Mouse (Mus musculus): ENCODE measurements around the gene Hyal1. TPM values are rescaled to one million over a fixed set of nuclear protein-coding genes. Genes with fewer than 3 reads are reported as not detected.

The Hyal1 gene
- polyA plus RNA-seq, 1 experiment, result 5.6 TPM

GRCm38 (mm10) chr9:107586974-107587832 lies 10.5 kb downstream of the Hyal1 start, which contains the start of gene Ifrd2:
Gene Ifrd2, plus strand, starts transcription at chr9:107587642.
- no peak for TF ChIP-seq CTCF (IDR thresholded peaks at IDR 0.05; ENCODE audit: borderline replicate concordance, extremely low read depth, insufficient read depth, insufficient read length)
- TF ChIP-seq POLR2A (IDR thresholded peaks at IDR 0.05; ENCODE audit: borderline replicate concordance, extremely low read depth, insufficient read depth, insufficient read length, poor library complexity, severe bottlenecking), result peak; percentile 59; the same call in 1 of the 2 replicates
- peak; percentile 100 for DNase-seq (ENCODE audit: low read depth)

GRCm38 (mm10) chr9:107587833-107588639 lies 11.3 kb downstream of the Hyal1 start:
- peak; percentile 56 for DNase-seq (ENCODE audit: low read depth)
- TF ChIP-seq POLR2A (IDR thresholded peaks at IDR 0.05; ENCODE audit: borderline replicate concordance, extremely low read depth, insufficient read depth, insufficient read length, poor library complexity, severe bottlenecking) (no peak), CTCF (IDR thresholded peaks at IDR 0.05; ENCODE audit: borderline replicate concordance, extremely low read depth, insufficient read depth, insufficient read length) (no peak)

GRCm38 (mm10) chr9:107590058-107590772 lies 13.5 kb downstream of the Hyal1 start:
- DNase-seq (ENCODE audit: low read depth), result no peak
- TF ChIP-seq CTCF (IDR thresholded peaks at IDR 0.05; ENCODE audit: borderline replicate concordance, extremely low read depth, insufficient read depth, insufficient read length) (no peak), POLR2A (IDR thresholded peaks at IDR 0.05; ENCODE audit: borderline replicate concordance, extremely low read depth, insufficient read depth, insufficient read length, poor library complexity, severe bottlenecking) (no peak)

GRCm38 (mm10) chr9:107590773-107591060 lies 14.0 kb downstream of the Hyal1 start:
- TF ChIP-seq CTCF (IDR thresholded peaks at IDR 0.05; ENCODE audit: borderline replicate concordance, extremely low read depth, insufficient read depth, insufficient read length) (no peak), POLR2A (IDR thresholded peaks at IDR 0.05; ENCODE audit: borderline replicate concordance, extremely low read depth, insufficient read depth, insufficient read length, poor library complexity, severe bottlenecking) (no peak)
- DNase-seq (ENCODE audit: low read depth), result no peak

GRCm38 (mm10) chr9:107593101-107593976 lies 16.6 kb downstream of the Hyal1 start:
- DNase-seq (ENCODE audit: low read depth), result peak; percentile 56
- TF ChIP-seq CTCF (IDR thresholded peaks at IDR 0.05; ENCODE audit: borderline replicate concordance, extremely low read depth, insufficient read depth, insufficient read length) (no peak), POLR2A (IDR thresholded peaks at IDR 0.05; ENCODE audit: borderline replicate concordance, extremely low read depth, insufficient read depth, insufficient read length, poor library complexity, severe bottlenecking) (no peak)

GRCm38 (mm10) chr9:107594281-107595062 lies 17.7 kb downstream of the Hyal1 start:
- DNase-seq (ENCODE audit: low read depth), result no peak
- no peak for TF ChIP-seq POLR2A (IDR thresholded peaks at IDR 0.05; ENCODE audit: borderline replicate concordance, extremely low read depth, insufficient read depth, insufficient read length, poor library complexity, severe bottlenecking)
- no peak for TF ChIP-seq CTCF (IDR thresholded peaks at IDR 0.05; ENCODE audit: borderline replicate concordance, extremely low read depth, insufficient read depth, insufficient read length)

- no peak for TF ChIP-seq CTCF (IDR thresholded peaks at IDR 0.05; ENCODE audit: borderline replicate concordance, extremely low read depth, insufficient read depth, insufficient read length)
- no peak for TF ChIP-seq POLR2A (IDR thresholded peaks at IDR 0.05; ENCODE audit: borderline replicate concordance, extremely low read depth, insufficient read depth, insufficient read length, poor library complexity, severe bottlenecking)
- DNase-seq (ENCODE audit: low read depth), result no peak
Observed at GRCm38 (mm10) chr9:107596619-107597569, 20.2 kb downstream of the Hyal1 start.

GRCm38 (mm10) chr9:107598385-107598784 lies 21.7 kb downstream of the Hyal1 start:
- no peak for DNase-seq (ENCODE audit: low read depth)
- TF ChIP-seq CTCF (IDR thresholded peaks at IDR 0.05; ENCODE audit: borderline replicate concordance, extremely low read depth, insufficient read depth, insufficient read length) (no peak), POLR2A (IDR thresholded peaks at IDR 0.05; ENCODE audit: borderline replicate concordance, extremely low read depth, insufficient read depth, insufficient read length, poor library complexity, severe bottlenecking) (no peak)

GRCm38 (mm10) chr9:107599433-107599832 lies 22.7 kb downstream of the Hyal1 start:
- TF ChIP-seq CTCF (IDR thresholded peaks at IDR 0.05; ENCODE audit: borderline replicate concordance, extremely low read depth, insufficient read depth, insufficient read length) (no peak), POLR2A (IDR thresholded peaks at IDR 0.05; ENCODE audit: borderline replicate concordance, extremely low read depth, insufficient read depth, insufficient read length, poor library complexity, severe bottlenecking) (no peak)
- DNase-seq (ENCODE audit: low read depth), result no peak
